Mouse (Mus musculus) kidney, adult 2 months (tissue): ENCODE data around the gene Naip5.

ENCODE experiments used
- CTCF ChIP-seq: fragments of 200-500 bp; conservative IDR thresholded peaks from 2 replicates; pipeline ENCODE4 v1.5.1; 2011; ENCODE audit warnings: low read depth, mild to moderate bottlenecking, control low read depth, low read length, moderate library complexity, mixed read lengths; ENCODE audit not compliant: insufficient read depth, insufficient read length
- POLR2A ChIP-seq: fragments of 200-500 bp; IDR thresholded peaks from one replicate; pipeline ENCODE4 v1.6.1; 2011; ENCODE audit warnings: low read depth, low read length, control low read depth

- TF ChIP-seq POLR2A (no peak), CTCF (no peak)
Observed at GRCm38 (mm10) chr13:100200778-100201177, 45.3 kb downstream of the Naip5 start.
